Mouse (Mus musculus) erythroid progenitor cell, adult 5-6 weeks (primary cell): ENCODE data around the gene Cfap44. TPM values are rescaled to one million over a fixed set of nuclear protein-coding genes. Genes with fewer than 3 reads are reported as not detected.
"Not testable (repeated sequence)": the region's sequence is repeated elsewhere in the genome, so short reads cannot be mapped to it uniquely, and the experiment has no call there.

ENCODE experiments used
- ATAC-seq: replicated peaks from 2 replicates; pipeline ENCODE4 v1.8.0; 2016; ENCODE audit warnings: moderate number of reproducible peaks, mild to moderate bottlenecking, moderate TSS enrichment, inconsistent platforms; ENCODE audit not compliant: poor library complexity, low FRiP score, severe bottlenecking
- total RNA-seq, 2 experiments: library from RNA; stranded (forward) in 1 of 2; stranded (reverse) in 1 of 2; fragments of 150-400 nt in 1 of 2; fragments of 186-747, 209-891 nt in 1 of 2; gene quantifications; 2 replicates each; pipeline versions ENCODE4 v1.2.3 to v1.2.4; 2015 to 2017; ENCODE audit warnings: low replicate concordance in 2 of 2

The Cfap44 gene
- total RNA-seq, 2 experiments from 2014 or later = not detected

- ATAC-seq = no peak
Measured at GRCm38 (mm10) chr16:44421735-44422134, 27.1 kb downstream of the Cfap44 start.

DNA sequence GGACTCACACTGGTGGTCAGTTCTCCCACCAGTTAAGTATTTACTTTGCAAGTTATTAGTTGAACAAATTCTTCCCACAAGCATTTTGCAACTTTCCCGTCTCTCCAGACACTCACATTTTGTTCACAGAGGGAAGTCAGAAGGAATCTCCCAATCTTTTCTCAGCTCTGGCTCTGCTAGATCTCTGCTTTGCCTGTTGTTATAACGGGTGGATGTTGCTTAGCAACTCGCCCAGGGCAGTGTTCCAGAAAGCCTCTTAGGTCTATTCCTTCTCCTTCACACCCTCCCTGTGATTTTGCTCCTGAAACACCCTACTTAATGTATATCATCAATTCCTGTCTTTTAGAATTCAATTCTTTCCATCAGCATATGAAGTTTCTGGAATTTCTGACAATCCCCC, 28.9 kb downstream of the Cfap44 start:
- ATAC-seq = no peak

GRCm38 (mm10) chr16:44428456-44428855, 33.9 kb downstream of the Cfap44 start:
- ATAC-seq = no peak

DNA sequence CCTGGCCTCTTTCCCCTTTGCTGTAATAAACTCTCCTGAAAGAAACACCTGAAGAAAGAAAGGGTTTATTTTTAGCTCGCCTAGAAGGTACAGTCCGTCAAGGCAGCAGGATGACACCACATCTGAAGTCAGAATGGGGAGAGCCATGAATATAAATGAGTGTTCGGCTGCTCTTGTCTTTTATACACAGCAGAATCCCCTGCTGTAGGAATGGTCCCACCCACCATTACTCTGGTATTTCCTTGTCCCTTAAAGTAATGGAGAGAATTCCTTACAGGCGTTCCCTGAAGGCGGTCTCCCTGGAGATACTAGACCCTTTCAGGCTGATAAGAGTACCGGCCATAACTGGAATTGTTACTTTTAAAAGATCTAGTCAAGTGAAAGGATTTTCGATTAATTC, 35.4 kb downstream of the Cfap44 start:
- ATAC-seq = no peak

DNA sequence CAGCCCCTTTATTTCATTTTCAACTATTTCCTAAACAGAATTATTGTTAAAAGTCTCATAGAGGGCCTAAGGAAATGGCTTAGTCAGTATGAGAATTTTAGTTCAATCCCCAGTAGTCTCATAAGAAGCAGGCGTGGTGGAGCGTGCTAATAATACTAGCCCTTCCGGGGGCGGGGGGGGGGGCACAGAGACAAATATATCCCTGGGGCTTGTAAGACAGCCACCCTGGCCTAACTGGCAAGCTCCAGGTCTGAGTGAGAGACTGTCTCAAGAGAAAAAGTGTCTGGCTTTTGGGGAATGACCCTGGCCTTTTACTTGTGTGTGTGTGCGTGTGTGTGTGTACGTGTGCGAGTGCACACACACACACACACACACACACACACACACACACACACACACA, 40.3 kb downstream of the Cfap44 start:
- no peak for ATAC-seq

GRCm38 (mm10) chr16:44435481-44435880, 40.9 kb downstream of the Cfap44 start:
- no peak for ATAC-seq

- ATAC-seq = not testable (repeated sequence)
Measured at GRCm38 (mm10) chr16:44441913-44442312, 47.3 kb downstream of the Cfap44 start.

- no peak for ATAC-seq
Measured at GRCm38 (mm10) chr16:44457858-44458257, 63.3 kb downstream of the Cfap44 start.

DNA sequence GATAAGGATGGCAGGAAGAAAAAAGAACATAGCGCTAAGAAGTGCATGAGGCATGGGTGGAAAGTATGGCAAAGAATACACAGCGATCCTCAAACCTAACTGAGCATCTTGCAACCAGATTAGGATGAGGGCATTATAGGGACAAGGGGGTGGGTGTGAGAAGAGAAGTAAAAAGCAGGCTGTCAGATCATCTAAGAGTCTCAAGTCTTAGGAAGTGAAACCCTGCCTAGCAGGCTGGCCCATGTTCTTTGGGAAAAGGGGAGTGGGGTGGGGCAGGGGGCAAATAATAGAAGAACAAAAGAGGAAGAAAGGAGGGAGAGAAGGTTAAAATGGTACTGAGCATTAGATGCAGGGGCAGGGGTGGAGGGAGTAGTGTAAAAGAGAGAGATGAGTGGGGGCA, 64.2 kb downstream of the Cfap44 start:
- ATAC-seq = no peak

DNA sequence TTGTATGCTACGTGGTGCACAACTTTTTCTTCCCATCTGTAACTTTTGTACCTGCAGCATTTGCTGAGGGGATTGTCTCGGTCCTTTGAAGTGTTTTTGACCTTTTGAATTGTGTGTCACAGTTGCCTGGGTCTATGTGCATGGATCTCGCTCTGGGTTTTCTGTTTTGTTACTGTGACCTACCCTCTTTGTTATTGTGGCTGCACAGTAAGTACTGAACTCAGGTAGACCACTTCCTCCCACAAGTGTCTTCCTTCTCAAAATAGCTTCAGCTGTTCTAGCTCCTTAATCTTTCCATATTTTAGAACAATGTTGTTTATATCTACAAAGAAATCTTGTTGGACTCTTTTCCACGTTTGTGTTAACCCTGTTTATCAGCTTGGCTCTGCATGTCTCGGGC, 66.3 kb downstream of the Cfap44 start:
- ATAC-seq = no peak

DNA sequence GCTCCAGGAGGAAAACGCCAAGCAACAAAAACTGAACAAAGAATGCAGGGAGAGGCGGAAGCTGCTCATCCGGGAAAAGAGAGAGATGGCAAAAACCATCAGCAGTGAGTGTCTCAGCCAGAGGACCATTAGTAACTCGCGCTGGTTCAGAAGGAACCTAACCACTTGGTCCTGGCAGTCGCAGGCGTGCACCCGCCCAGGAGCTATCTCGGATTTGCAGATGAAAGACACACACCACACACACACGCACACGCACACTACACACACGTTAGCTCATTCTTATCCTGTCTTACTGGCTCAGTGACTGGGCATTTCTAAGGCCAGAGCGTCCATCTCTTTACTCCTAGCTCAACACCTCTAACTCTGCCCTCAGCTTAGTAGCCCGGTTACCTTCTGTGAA, 80.7 kb downstream of the Cfap44 start:
- ATAC-seq = no peak

GRCm38 (mm10) chr16:44475682-44476375, 81.2 kb downstream of the Cfap44 start:
- no peak for ATAC-seq

- no peak for ATAC-seq
Measured at GRCm38 (mm10) chr16:44478767-44479166, 84.2 kb downstream of the Cfap44 start.

DNA sequence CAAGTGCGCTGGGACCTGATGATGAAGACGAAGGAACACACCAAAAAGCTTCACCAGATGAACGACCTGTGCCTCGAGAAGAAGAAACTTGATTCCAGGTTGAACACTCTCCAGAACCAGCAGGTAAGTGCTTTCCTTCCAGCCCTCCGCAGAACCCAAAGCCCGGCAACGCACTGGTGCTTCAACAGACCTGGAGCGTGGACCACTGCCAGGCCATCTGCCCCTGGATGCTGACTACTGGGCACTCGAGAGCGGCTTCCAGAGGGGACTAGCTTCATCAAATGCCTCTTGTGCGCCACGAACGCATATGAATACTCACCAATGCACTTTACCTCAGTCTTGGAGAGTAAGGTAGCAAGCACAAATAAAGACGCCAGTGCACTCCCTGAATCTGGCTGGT, 85.3 kb downstream of the Cfap44 start:
- ATAC-seq = no peak

GRCm38 (mm10) chr16:44480616-44481015, 86.0 kb downstream of the Cfap44 start:
- ATAC-seq = no peak

- no peak for ATAC-seq
Measured at GRCm38 (mm10) chr16:44481599-44482593, 87.3 kb downstream of the Cfap44 start.

GRCm38 (mm10) chr16:44484079-44484478, 89.5 kb downstream of the Cfap44 start:
- no peak for ATAC-seq

GRCm38 (mm10) chr16:44484831-44485230, 90.2 kb downstream of the Cfap44 start:
- no peak for ATAC-seq

- no peak for ATAC-seq
Measured at GRCm38 (mm10) chr16:44485691-44486090, 91.1 kb downstream of the Cfap44 start.

DNA sequence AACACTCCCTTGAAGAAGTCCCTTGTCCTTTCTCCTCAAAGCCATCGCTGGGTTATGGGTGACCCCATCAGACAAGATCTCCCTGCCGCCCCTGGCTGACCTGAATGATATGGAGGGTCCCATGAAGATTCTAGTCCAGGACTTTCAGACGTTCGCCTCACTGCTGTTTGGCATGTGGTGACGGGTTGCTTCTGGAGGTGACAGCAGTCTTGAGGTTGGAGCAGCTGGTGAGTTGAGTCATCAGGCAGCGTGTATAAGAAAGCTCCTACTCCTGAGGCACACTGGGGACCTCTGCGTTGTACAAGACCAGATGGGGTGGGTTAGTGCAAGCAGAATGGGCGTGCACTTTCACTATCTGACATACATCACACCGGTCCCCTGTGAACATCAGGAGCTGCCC, 92.0 kb downstream of the Cfap44 start:
- ATAC-seq = no peak

DNA sequence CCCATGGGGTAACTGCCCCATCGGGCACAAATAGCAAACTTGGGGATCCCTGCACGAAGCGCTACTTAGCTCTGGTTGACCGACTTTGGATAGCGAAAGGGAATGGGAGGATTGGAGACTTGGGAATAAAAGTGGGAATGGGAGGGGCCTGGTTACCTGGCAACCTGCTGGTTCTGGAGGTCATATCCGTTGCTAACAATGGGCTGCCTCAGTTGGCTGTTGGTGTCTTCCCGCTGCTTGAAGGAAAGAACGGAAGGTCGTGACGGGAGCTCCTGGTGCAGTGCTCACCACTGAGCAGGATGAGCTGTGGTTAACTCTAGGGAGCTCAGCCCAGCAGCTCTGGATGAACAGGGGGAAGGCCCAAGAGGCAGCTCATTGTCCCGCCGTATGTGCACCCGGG, 92.6 kb downstream of the Cfap44 start:
- ATAC-seq = no peak
